Mouse (Mus musculus) ZHBTc4 (cell line): ENCODE measurements around the gene Erich4.

ENCODE experiments used
- DNase-seq: peaks from one replicate; pipeline ENCODE4 v3.0.0-alpha.2; 2011; ENCODE audit warnings: low read depth, low spot score

Gene Erich4

DNA sequence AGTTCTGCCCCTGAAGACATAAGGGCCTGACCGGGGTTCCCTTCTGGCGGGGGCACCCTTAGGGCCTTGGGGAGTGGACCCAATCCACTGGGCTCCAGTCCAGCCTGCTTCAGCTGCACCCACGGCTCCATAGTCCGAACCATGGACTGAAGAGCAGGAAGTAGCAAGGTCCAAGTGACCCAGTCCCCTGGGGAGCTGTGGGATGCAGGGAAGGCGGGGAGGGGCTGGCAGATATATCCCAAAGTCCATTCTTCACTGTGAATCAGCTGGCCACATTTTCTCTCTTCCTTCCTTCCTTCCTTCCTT lies at the start of gene Erich4:
Erich4 (minus strand) TSS at position 187 of the 306 bp plus-strand sequence.
- DNase-seq: no peak

DNA sequence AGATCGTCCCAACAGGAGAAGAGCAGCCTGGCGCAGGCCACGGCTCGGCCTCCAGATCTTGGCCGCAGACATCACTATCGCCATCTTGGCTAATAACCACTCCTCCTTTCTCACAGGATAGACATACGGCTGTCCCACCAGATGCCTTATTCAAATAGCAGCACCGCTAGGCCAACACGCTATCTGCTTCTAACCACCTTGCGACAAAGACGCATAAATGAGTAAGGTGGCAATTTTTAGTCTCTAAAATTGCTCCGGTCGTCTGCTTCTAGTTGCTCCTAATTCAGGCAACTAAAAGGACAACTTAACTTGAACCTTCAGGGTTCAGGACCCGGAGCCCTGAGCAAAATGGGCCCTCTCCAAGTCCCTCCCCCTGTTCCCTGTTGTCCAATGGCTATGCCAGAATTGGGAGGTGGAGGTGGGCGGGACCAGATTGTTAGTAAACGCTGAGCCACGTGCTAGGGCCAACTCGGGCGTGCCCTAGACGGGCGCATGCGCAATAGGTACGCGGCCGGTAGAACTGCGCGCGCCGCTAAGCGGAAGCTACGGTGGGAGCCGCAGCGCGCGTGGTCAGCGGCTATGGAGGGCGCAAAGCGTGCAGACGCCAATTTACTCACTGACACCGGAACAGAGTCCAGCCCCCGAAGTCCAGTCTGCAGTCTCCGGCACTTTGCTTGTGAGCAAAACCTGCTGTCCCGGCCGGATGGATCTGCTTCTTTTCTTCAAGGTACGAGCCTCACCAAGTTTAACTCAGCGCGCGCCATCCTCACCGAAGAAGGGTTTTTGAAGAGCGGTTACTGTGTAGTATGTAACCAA lies 43.2 kb upstream of the Erich4 start, which contains the start of the genes Bckdha and Exosc5:
Bckdha (minus strand) TSS at position 325 of the 816 bp plus-strand sequence.
Exosc5 (plus strand) TSS at position 508 of the 816 bp plus-strand sequence.
- DNase-seq: peak; percentile 100

DNA sequence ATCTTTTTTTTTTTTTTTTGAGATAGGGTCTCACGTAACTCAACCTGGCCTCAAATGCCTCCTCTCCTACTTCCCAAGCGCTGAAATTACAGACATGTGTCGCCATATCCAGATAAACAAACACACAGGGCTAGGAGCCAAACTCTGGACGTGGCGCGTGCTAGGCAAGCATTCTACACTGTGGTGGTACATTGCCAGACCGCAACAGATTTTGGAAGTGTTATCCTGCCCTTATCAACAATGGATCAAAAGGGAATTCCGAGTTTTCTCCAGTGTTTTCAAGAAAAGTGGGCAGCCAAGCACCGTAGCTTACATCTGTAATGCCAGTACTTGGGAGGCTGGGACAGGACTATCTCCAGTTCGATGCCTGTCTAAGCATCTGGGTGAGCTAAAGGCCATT lies 42.1 kb upstream of the Erich4 start:
- no peak for DNase-seq

GRCm38 (mm10) chr7:25655601-25656428 lies 40.1 kb upstream of the Erich4 start:
- DNase-seq: no peak

DNA sequence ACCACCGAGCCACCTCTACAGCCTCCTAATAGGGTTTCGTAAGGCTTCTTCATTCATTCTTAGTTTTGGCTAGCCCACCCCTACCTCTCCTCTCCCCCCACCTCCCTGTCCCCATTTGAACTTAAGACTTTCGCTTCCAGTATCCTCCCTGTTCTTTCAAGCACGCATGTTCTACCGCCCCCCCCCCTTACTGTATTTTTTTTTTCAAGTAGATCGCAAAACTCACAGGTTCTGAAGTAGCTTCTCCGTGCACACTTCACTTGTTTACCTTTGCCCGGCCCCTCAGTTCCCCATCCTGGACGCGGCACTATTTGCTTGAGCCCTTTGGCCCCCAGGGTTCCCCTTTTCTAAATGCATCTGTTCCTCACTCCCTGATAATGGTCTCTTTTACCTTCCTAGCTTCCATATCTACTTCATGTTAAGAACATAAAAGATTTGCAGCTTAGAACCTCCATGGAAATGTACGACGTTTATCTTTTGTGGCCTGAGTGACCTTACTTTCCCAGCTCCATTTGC lies 36.6 kb upstream of the Erich4 start:
- no peak for DNase-seq

DNA sequence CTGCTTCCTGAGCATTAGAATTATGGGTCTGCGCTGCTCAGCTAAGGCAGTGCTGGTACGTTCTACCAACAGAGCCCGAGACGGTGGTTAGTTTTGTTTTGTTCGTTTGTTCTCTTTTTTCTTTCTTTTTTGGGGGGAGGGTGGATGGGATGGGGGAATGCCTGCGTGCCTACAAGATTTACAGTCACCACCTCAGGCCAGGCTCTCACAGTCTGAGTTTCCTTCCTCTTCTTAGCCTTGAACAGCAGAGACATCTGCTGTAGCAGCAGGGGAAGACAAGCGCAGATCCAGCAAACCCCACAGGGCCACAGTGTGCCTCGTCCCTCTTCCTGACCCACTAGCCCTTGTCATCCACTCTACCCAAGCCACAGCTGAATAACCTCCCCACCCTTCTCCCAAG lies 35.6 kb upstream of the Erich4 start:
- peak; percentile 23 for DNase-seq

GRCm38 (mm10) chr7:25649839-25650238 lies 34.1 kb upstream of the Erich4 start:
- DNase-seq: no peak

- DNase-seq: peak; percentile 68
Measured at GRCm38 (mm10) chr7:25647574-25648123, 32.0 kb upstream of the Erich4 start.

DNA sequence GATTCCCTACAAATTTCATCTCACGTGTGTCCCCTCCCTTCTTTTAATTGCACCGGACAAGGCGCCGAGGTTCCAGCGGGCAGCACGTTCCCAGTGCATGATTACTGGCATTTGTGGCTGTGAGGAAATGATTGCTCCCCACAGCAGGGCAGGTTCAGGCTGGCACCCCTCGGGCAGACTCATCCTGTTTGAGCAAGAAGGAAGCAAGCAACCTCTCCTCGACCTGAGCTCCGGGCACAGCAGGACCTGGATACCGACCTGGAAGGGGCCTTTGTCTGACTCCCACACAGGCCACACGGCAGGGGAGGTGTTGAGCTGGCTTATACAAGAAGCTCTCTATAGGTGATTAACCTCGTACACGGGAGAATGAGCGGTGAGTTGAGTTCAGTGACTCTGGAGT lies 29.4 kb upstream of the Erich4 start:
- no peak for DNase-seq

DNA sequence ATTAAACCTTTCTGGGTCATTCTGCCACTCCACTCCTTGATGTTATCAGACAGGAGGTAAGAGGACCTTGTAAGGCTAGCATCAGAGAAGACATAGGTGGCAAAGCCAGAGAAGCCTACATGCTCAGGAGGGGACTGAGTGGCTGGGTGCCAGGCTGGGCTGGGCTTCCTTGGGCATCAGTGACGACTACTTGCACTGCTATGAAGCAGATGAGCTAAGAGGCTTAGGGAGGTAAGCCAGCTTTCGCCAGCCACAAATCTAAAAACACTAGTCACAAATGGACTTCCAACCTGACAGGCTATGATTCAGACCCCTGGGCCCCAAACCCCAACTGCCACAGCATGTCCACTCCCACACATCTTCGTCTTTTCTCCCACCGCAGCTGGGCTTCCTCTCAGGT lies 28.9 kb upstream of the Erich4 start:
- no peak for DNase-seq

DNA sequence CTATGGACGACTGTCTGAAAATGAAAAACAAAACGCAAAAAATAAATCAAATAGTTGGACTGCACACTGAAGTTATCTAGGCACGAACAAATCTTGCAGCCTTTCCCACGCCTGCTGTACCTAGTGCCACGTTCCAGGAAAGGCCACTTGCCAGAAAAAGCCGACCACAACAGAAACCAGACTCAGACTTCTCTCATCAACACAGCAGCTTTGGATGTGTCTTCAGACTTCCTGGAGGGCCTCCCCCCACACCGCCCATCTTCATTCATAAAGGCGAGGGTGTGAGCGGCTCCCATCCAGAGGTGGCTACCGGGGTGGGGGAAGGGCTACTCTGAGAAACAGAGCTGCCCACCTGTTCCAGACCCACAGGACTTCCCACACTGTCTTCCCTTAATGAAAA lies 28.4 kb upstream of the Erich4 start:
- DNase-seq: no peak

- no peak for DNase-seq
Measured at GRCm38 (mm10) chr7:25639754-25640153, 24.1 kb upstream of the Erich4 start.

DNA sequence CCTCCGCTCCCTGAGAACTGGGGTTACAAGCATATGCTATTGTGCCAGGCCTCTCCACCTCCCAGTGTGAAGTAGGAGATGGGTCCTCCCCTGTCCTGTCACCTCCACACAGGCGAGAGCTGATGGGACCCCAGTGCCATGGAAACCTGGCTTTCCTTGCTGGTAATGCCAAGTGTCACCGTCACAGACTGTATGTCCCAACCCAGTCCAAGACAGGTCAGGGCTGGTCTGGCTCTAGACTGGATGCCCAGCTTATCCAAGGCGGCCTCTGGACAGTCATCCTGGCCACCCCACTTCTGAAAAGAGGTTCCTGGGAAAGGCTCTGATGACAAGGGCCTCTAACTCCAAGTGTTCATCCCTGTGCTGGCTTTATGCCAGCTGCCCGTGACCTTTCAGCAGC lies 21.4 kb upstream of the Erich4 start:
- no peak for DNase-seq

DNA sequence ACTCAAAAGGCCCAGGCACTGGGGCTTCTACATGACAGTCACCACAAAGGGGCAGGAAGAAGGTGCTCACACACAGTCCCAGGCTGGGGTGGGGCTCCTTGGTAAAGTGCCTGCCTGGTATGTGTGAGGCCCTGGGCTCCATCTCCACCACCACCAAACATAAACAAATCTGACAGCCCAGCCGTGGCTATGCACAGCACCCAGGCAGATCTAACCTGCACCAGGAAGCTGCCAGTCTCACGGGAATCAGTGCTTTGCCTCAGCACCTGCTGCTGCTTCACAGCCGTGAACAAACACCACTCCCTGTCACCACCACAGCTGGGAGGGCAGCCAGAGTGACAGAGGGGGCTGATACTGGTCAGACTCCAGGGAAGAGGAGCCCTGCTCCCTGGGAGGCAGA lies 20.7 kb upstream of the Erich4 start:
- DNase-seq: no peak

DNA sequence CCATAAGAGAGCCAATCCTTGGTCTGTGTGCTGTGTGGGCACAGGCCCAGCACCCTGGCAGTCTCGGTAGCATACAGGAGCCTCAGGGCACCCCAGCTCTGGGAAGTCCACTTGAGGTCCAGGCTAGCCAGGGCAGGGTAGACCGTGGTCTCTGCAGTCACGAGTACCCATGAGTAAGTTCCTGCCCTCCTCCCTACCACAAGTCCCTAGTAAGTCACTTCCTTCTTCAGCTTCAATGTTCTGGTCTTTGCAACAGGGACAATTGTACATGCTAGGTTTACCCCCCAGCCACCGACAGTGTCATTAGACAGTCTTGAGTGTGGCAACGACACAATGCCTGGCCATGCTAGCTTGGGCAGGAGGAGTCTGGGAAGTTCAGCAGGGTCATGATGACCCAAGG lies 17.0 kb upstream of the Erich4 start:
- DNase-seq: no peak

DNA sequence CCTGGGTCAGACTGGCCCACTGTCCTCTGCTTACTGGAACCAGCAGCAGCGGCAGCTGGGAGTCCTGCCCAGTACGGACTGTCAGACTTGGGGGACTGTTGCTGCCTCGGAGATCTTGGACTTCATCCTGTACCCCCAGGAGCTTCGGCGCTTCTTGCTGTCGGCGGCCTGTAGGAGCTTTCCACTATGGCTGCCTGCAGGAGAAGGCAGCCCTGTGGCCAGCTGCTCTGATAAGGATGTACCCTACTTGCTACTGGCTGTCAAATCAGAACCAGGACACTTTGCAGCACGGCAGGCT lies 12.6 kb upstream of the Erich4 start:
- no peak for DNase-seq

- DNase-seq: peak; percentile 82
Measured at GRCm38 (mm10) chr7:25627431-25628322, 12.0 kb upstream of the Erich4 start.

GRCm38 (mm10) chr7:25626509-25627430 lies 11.1 kb upstream of the Erich4 start, which contains the start of gene B3gnt8:
B3gnt8 (plus strand) TSS chr7:25626654.
- peak; percentile 39 for DNase-seq

DNA sequence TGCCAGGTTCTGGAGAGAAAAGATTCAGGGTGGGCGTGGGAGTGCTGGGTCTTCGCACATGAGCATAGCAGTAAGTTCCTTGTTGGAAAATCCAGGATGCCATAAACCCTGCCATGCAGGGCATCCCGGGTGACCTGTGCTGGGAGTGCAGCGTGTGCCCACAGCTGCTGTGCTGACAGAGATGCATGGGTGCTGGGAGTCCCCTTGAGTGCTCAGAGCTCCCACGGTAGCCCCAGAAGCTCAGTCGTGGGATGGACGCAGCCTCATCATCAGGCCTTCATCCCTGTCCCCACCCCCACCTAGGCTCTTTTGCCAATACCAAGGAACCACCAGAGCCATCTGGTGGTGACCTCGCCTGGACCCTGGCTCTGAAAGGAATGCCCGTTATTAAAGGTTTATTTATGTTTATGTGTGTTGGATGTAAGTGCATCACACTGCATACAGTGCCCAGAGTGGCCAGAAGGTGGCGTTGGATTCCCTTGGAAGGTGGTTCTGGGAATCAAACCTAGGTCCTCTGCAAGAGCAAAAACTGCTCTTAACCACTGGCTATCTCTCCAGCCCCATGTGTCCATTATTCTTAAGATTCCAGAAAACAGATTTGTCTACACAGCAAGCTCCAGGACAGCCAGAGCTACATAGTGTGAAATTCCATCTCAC lies 10.0 kb upstream of the Erich4 start:
- DNase-seq: peak; percentile 75

DNA sequence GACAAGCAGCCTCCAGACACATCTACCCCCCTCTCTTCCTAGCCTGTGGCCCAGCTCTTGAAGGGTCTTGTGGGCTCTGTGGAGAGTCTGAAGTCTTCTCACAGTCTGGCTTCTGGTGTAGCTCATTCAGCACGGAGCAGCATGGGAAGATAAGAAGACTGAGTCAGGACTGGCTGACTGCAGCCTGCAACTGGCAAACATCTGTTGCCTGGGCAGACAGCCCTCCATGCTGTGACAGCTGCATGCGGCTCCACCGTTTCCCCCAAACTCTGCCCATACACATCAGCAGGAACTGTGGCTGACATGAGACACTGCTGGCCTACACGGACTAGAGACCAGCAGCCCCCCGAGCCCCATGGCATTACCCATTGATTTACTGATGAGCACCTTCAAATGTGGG lies 9.2 kb upstream of the Erich4 start:
- no peak for DNase-seq
